Mouse (Mus musculus): ENCODE data around the gene Rab11fip5.

- TF ChIP-seq TCF12 (IDR thresholded peaks at IDR 0.05; ENCODE audit: insufficient read depth, poor library complexity, severe bottlenecking) (no peak), POLR2A (IDR thresholded peaks at IDR 0.05; ENCODE audit: insufficient read length, low read depth) (no peak), CEBPB (IDR thresholded peaks at IDR 0.05; ENCODE audit: insufficient read depth, poor library complexity, severe bottlenecking) (no peak), MAX (IDR thresholded peaks at IDR 0.05; ENCODE audit: low read depth) (no peak)
Observed at GRCm38 (mm10) chr6:85349246-85349645, 25.2 kb downstream of the Rab11fip5 start.

Measured in myocyte (in vitro differentiated cells).